Mouse (Mus musculus) cerebellum, postnatal 10 days (tissue): Measurements from ENCODE around the gene Sntn.

ENCODE experiments used
- DNase-seq, 2 experiments: peaks; one replicate each; pipeline ENCODE4 v3.0.0; 2021; ENCODE audit warnings: mixed read lengths in 2 of 2

Gene Sntn

GRCm38 (mm10) chr14:13670576-13670975 lies at the start of gene Sntn:
TSS of gene Sntn (plus strand) at chr14:13670876.
- no peak for DNase-seq

DNA sequence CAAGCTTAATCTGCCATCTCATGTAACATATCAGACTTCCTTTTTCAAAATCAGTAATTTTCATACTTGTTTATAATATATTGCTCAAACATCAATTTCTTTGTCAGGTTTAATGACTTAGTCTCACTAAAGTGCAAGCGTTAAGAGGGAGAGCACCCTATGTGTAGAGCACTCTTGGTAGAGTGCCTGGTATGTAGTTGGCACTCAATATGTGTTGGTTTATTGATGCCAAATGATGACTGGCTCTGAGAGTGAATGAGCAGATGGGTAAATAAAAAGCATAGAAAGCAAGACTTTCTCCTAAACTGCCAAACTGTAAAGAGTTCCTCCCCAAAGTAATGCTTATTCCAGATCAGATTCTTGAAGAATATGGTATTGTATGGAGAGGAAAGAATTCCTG lies 20.8 kb upstream of the Sntn start:
- no peak for DNase-seq

DNA sequence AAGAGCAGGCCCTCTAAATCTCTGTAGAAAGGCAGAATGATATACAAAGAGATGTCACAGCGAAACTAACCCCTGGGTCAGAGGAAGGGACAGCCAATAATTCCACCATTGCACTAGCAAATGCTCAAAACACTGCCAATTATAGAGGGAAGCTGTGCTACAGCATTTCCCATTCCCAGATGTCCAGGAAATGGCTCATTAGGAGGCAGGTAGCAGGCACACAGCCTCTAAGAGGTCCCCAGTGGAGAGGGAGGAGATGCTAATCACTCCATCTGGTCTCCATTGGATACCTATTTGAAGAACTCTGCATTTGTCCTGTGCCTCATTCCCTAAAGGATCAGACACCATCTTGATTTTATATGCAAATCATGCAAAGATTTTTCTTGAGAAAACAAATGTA lies 19.6 kb upstream of the Sntn start:
- peak; percentile 20 to 26 for DNase-seq

- DNase-seq, result peak; percentile 20 to 21
These were observed 19.0 kb upstream of the Sntn start for GRCm38 (mm10) chr14:13651541-13652298.

DNA sequence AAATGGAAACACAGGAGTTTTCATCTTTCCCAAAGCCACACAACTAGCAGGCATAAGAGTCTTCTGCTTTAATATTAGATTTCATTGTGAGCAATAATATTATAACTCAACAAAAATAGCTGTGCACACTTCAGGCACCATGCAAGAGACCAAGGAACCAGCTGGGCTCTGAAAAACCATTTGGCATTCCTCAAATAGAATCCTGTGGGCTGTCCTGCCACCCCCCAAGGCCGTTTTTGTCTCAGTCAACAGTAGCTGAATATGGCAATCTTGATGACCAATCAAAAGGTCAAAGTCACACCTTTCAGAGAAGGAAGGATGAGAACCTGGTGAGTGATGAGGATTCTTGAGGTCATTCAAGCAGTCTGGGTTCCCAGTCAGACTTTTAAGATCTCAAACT lies 16.0 kb downstream of the Sntn start:
- DNase-seq, result no peak

- DNase-seq, result no peak
These were observed 19.8 kb downstream of the Sntn start for GRCm38 (mm10) chr14:13690426-13690825.

DNA sequence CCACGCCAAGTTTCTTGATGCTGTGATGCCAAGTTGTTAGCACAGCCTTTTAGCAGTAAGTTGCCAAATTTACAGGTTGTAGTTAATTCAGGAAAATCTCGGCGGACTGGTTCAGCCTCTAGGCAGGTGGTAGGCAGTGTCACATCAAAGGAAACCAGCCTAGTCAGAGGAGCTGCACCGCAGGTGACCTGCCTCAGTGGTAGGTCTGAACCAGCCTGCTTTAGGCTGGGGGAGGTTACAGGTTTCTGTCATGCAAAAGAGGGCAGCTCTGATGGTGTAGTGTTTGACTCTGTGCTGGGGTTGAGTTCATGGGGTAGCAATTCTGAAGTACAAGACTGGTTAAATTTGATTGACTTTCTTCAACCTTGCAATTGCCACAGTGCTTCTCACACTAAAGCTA lies 61.6 kb downstream of the Sntn start:
- no peak for DNase-seq
